Mouse (Mus musculus) lung, embryonic 14.5 days (tissue): ENCODE results near the gene Wbp11. TPM values are rescaled to one million over a fixed set of nuclear protein-coding genes. Genes with fewer than 3 reads are reported as not detected.
A peak's percentile ranks its signal among the peaks of the same experiment; 100 is the strongest.
"Not testable (repeated sequence)": the region's sequence is repeated elsewhere in the genome, so short reads cannot be mapped to it uniquely, and the experiment has no call there.

Experiments
- ATAC-seq: fragments of 200-750 bp; cut with Nextera tagmentation; 2 replicates; pipeline ENCODE4 v1.8.0; 2017; ENCODE audit warnings: mild to moderate bottlenecking, moderate TSS enrichment, moderate library complexity; ENCODE audit not compliant: insufficient read depth
- DNase-seq: peaks from one replicate; pipeline ENCODE4 v3.0.0-alpha.2; 2015
- H3K27ac ChIP-seq: fragments of 300-500 bp; sonication (generic); 2 replicates; pipeline ENCODE4 v1.5.1; 2014; ENCODE audit warnings: low read depth, mild to moderate bottlenecking, moderate library complexity
- H3K27me3 ChIP-seq: fragments of 300-500 bp; sonication (generic); 2 replicates; pipeline ENCODE4 v1.6.1; 2014; ENCODE audit warnings: low read length, control low read depth; ENCODE audit not compliant: insufficient read depth
- H3K36me3 ChIP-seq: fragments of 300-500 bp; sonication (generic); 2 replicates; pipeline ENCODE4 v1.6.1; 2014; ENCODE audit warnings: control low read depth; ENCODE audit not compliant: insufficient read depth
- H3K4me1 ChIP-seq: fragments of 300-500 bp; sonication (generic); 2 replicates; pipeline ENCODE4 v1.6.1; 2014; ENCODE audit warnings: antibody characterized with exemption, control low read depth; ENCODE audit not compliant: insufficient read depth
- H3K4me2 ChIP-seq: fragments of 300-500 bp; sonication (generic); 2 replicates; pipeline ENCODE4 v1.6.1; 2014; ENCODE audit warnings: mild to moderate bottlenecking
- H3K4me3 ChIP-seq: fragments of 300-500 bp; sonication (generic); 2 replicates; pipeline ENCODE4 v1.5.1; 2014; ENCODE audit warnings: low read depth, low read length
- H3K9ac ChIP-seq: fragments of 300-500 bp; sonication (generic); 2 replicates; pipeline ENCODE4 v1.6.1; 2014
- H3K9me3 ChIP-seq: fragments of 300-500 bp; sonication (generic); 2 replicates; pipeline ENCODE4 v1.6.1; 2016; ENCODE audit warnings: low read depth, low read length, control low read depth
- CTCF ChIP-seq: IDR thresholded peaks from 2 replicates; pipeline ENCODE4 v1.5.1; 2016; ENCODE audit warnings: antibody characterized with exemption, low read depth
- WGBS: fragments of 180-500 bp; shearing (Covaris S2); extraction: QIAGEN DNeasy Blood & Tissue Kit; methylation state at CpG from one replicate; pipeline ENCODE4 v1.1.7; 2014; 5-methylcytosine and 5-hydroxymethylcytosine counted together
- polyA plus RNA-seq: library from polyadenylated mRNA; unstranded; fragments of >200 nt; fragmentation: Nextera tagmentation; extraction: Ambion mirVana; gene quantifications from 2 replicates; pipeline ENCODE4 v1.2.1, GENCODE M21; 2014

Gene Wbp11
- polyA plus RNA-seq, 1 experiment from 2014 or later: 134 TPM

DNA sequence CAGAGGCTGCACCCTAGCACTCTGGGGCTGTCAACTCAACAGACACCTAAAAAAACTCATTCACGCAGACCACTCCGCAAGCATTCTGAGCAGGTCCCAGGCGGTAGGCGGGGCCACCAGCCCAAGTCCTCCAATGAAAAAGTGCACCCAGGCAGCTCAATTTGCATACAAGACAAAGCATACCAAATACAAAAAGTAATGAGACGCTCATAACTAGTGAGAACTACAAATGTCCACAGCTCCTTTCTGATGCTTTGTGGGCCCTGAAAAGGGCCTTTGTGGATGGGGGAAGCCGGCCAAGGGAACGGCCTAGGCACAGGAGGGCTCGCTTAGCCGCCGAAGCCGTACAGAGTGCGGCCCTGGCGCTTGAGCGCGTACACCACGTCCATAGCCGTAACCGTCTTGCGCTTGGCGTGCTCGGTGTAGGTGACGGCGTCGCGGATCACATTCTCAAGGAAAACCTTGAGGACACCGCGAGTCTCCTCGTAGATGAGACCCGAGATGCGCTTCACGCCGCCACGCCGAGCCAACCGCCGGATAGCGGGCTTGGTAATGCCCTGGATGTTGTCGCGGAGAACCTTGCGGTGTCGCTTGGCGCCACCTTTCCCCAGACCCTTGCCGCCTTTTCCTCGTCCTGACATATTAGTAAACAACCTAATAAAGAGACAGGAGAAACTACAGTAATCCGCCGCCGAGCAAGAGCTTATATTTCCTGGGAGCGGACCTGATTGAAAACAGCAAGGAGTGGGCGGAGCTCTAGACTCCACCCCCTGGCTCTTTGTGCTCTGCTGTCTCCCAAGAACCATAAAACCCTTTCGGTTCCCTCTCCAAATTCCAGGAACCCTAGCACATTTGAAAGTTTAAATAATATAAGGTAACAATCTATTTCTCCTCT lies 24.0 kb downstream of the Wbp11 start, which contains the start of gene Hist4h4:
TSS of gene Hist4h4 (minus strand) at position 677 of the 895 bp plus-strand sequence.
- Histone ChIP-seq H3K4me2 (peak within 1 kb of the TSS; percentile 92), H3K9ac (peak within 1 kb of the TSS; percentile 98), H3K4me1 (peaks cover 12% of the 10 kb centered on the region), H3K27ac (peak within 1 kb of the TSS; percentile 100), H3K36me3 (no peaks in the 10 kb centered on the region), H3K9me3 (no peaks in the 10 kb centered on the region), H3K27me3 (no peaks in the 10 kb centered on the region), H3K4me3 (peak within 1 kb of the TSS; percentile 72)
- DNase-seq: peak; percentile 98
- under 1% methylated on average over 50 of the region's 50 CpGs for WGBS
- peak; percentile 74 for ATAC-seq
- TF ChIP-seq CTCF: no peak

DNA sequence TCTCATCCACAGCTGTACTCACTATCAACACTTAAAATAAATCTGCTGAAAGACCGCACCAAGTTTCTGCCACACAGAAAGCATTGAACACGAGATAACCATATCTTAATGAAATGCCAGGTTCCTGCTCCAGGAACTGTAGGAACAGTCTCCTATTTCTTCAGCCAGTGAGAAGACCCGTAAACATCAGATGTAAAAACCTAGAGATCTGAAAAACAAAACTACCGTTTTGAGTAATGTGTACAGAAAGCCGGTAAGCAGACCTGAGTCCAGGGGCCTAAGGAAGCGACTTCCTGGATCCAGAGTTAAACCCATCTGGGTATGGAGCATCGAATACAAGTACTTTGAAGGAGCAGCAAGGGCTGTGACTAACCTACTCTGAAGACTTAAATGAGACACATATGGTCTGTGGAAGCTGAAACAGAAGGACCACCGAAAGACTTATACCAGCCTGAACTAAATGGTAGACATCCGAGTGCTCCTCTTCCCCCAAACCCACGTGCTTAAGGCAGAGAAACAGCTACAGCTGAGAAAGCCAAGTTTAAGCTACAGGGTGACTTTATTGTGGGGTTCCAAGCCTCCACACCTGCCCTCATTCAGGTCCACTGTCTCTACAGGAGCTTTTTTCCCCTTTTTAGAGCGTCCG lies 24.8 kb downstream of the Wbp11 start:
- ATAC-seq: no peak
- Histone ChIP-seq H3K9me3 (no peaks in the 10 kb centered on the region), H3K4me3 (peak overlapping the region; percentile 72), H3K27me3 (no peaks in the 10 kb centered on the region), H3K4me1 (peaks cover 12% of the 10 kb centered on the region), H3K36me3 (no peaks in the 10 kb centered on the region), H3K27ac (peak overlapping the region; percentile 100), H3K9ac (peak overlapping the region; percentile 98), H3K4me2 (peak overlapping the region; percentile 92)
- TF ChIP-seq CTCF: no peak
- peak; percentile 51 for DNase-seq
- WGBS: 11% methylated on average over 12 of the region's 12 CpGs

DNA sequence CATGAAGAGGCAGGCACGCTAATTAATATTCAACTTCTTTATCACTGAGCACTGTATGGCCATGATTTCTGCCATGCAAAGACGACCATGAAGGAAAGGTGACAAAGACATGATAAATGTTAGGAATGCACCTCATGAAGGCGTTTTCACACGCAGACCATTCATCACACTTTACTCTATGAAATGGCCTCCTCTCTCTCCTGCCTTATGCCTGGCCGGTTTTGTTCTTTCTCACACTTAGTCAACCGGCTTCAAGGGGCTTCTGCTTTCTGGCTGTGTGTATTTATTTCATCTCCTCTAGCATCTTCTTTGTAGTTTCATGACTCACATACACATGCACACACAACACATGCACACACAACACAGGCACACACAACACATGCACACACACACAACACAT lies 26.8 kb downstream of the Wbp11 start:
- no peak overlapping the region for H3K4me2 ChIP-seq
- no peak overlapping the region for H3K27ac ChIP-seq
- TF ChIP-seq CTCF: no peak
- H3K36me3 ChIP-seq: no peaks in the 10 kb centered on the region
- 57% methylated on average over 6 of the region's 6 CpGs for WGBS
- no peak overlapping the region for H3K9ac ChIP-seq
- DNase-seq: no peak
- H3K27me3 ChIP-seq: no peaks in the 10 kb centered on the region
- no peaks in the 10 kb centered on the region for H3K9me3 ChIP-seq
- no peak overlapping the region for H3K4me3 ChIP-seq
- no peak for ATAC-seq
- peaks cover 9% of the 10 kb centered on the region; the same call in 1 of the 2 replicates for H3K4me1 ChIP-seq

DNA sequence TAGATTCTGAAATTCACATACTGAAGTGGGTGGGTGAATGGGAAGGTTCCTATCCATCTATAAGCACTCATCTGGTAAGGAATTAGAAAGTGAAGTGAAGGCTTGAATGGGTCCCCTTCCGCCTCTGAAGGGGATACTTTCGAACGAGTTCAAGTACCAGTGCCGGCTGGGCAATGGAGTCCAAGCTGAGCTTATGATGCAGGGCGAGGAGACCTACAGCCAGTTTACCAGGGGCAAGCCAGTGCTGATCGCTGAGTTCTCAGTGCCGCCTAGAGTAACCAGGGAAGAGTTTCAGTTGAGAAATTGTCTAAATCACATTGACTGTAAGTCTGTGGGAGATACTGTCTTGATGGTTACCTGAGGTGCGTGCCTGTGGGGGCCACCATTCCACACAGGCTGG lies 27.3 kb downstream of the Wbp11 start:
- Histone ChIP-seq H3K4me3 (no peak overlapping the region), H3K27me3 (no peaks in the 10 kb centered on the region), H3K27ac (no peak overlapping the region), H3K4me2 (no peak overlapping the region), H3K36me3 (no peaks in the 10 kb centered on the region), H3K9me3 (no peaks in the 10 kb centered on the region), H3K4me1 (peaks cover 9% of the 10 kb centered on the region; the same call in 1 of the 2 replicates), H3K9ac (no peak overlapping the region)
- TF ChIP-seq CTCF: no peak
- DNase-seq (no peak), ATAC-seq (no peak)
- WGBS: 79% methylated on average over 8 of the region's 8 CpGs

- not testable (repeated sequence) for H3K27ac ChIP-seq, ATAC-seq
Observed at GRCm38 (mm10) chr6:136797874-136798693, 29.9 kb downstream of the Wbp11 start.

GRCm38 (mm10) chr6:136795850-136796249 lies 32.2 kb downstream of the Wbp11 start:
- WGBS: 55% methylated on average over 6 of the region's 6 CpGs
- Histone ChIP-seq H3K4me1 (peaks cover 9% of the 10 kb centered on the region), H3K9ac (no peak overlapping the region), H3K27me3 (no peaks in the 10 kb centered on the region), H3K9me3 (no peaks in the 10 kb centered on the region), H3K27ac (no peak overlapping the region), H3K36me3 (no peaks in the 10 kb centered on the region), H3K4me3 (no peak overlapping the region), H3K4me2 (no peak overlapping the region)
- no peak for TF ChIP-seq CTCF
- ATAC-seq (no peak), DNase-seq (no peak)

More at GRCm38 (mm10) chr6:136797874-136798693, 29.9 kb downstream of the Wbp11 start:
- not testable (repeated sequence) for H3K4me2 ChIP-seq, H3K36me3 ChIP-seq, H3K4me1 ChIP-seq, DNase-seq, H3K4me3 ChIP-seq, H3K9ac ChIP-seq, H3K27me3 ChIP-seq, H3K9me3 ChIP-seq
- 81% methylated on average over 3 of the region's 3 CpGs for WGBS
